Mouse (Mus musculus): ENCODE data around the gene Rasgrp4.
"Not testable (repeated sequence)": the region's sequence is repeated elsewhere in the genome, so short reads cannot be mapped to it uniquely, and the experiment has no call there.

The Rasgrp4 gene

DNA sequence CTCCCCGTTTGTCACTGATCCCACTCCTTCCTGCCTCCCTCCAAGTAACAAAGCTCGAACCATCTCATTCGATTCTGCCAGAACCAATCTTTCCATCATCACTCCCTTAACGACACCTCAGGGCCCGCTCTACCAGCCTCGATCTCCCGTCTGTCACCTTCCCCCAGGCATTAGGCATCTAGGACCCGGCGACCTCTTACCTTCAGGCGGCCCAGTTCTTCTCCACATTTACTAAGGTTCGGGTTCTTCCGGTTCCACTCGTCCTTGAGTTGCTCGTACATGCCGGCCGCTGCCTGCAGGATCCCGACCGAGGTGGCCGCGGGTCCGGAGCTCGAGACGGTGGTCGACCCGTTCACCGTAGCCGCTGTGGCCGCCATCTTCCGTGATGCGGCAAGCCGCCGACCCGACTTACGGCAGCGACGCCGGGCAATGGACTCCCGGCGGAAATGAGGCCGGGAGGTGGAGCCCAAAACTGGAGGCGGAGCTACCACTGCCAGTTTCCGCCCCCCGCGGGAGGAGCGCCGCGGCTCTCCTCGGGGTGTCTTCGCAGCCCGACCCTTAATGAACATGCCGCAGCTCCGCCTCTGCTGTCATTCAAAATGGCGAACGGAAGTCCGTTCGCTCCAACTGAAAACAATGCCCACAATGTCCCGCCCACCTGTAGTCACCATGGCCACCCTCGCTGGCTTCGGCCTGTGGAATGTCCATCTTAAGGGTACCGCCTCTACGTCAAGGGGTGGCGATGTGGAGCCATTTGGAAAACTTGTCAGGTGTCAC is 45.6 kb downstream of the Rasgrp4 start, which contains the start of gene Psmd8:
TSS of gene Psmd8 (minus strand) at position 625 of the 777 bp plus-strand sequence.
- DNase-seq, result peak; percentile 95 to 96

DNA sequence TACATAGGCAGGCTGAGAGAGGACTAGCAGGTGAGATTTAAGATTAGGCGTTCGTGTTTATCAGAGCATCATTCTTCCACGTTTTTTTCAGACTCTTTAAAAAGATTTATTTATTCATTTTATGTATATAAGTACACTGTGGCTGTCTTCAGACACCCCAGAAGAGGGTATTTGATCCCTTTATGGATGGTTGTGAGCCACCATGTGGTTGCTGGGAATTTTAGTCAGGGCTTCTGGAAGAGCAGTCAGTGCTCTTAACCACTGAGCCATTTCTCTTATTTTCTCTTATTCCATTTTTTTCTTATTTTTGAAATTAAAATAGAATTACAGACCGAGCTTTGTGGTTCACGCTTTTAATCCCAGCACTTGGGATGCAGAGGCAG is 46.2 kb downstream of the Rasgrp4 start:
- no peak for DNase-seq

DNA sequence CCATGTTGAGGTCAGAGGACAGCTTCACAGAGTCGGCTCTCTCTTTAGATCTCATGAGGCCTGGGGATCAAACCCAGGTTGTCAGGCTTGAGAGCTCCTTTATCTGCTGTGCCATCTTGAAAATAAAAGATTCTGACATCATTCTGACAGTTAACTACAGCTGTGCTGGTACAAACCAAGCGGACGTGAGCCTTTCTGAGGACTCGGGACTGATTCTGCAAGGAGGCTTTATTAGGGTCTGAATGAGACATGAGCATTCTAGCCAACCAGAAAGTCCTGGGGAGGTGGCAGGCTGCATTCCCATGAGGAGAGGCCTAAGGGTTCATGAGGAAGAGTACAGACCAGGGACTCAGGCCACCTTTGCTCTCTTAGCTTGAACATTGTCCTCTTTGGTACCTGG is 46.7 kb downstream of the Rasgrp4 start:
- DNase-seq, result not testable (repeated sequence)

DNA sequence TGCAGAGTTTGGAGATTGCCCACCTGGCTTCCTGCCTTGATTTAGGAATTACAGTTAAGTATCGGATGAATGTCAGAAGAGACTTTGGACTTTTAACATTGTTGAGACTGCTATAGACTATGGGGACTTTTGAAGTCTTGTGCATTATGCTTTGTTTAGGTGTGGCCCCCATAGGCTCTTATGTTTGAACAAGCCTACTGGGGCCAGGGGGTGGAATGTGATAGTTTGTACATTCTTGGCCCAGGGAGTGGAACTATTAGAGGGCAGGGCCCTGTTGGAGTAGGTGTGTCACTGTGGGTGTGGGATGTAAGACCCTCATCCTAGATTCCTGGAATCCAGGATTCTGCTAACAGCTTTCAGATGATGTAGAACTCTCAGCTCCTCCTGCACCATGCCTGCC is 59.6 kb downstream of the Rasgrp4 start:
- not testable (repeated sequence) for DNase-seq

DNA sequence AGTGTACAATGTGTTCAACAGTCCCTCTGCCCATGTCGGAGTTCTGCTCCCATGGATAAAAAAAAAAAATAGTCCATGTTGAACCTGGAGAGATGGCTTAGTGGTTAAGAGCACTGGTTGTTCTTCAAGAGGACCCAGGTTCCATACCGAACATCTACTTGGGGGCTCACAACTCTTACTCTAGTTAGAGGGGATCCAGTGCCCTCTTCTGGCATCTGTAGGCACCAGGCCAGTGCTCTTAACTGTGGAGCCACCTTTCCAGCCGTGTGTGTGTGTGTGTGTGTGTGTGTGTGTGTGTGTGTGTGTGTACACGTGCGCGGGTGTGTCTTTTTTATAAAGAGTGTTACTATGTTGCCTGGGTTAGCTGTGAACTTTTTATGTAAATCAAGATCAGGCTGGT is 67.9 kb downstream of the Rasgrp4 start:
- DNase-seq, result no peak
